Mouse (Mus musculus) CD8-positive naive resting alpha-beta T cell, adult 2 months (primary cell): Measurements from ENCODE around the gene Parp16.
"Not testable (repeated sequence)": the region's sequence is repeated elsewhere in the genome, so short reads cannot be mapped to it uniquely, and the experiment has no call there.

Source experiments
- DNase-seq, 2 experiments: peaks; one replicate each; pipeline ENCODE4 v3.0.0; 2022; ENCODE audit warnings: low read depth in 2 of 2, low spot score in 2 of 2

The Parp16 gene

GRCm38 (mm10) chr9:65239731-65240130 lies 44.6 kb downstream of the Parp16 start:
- DNase-seq, result no peak

GRCm38 (mm10) chr9:65240587-65240986 lies 45.4 kb downstream of the Parp16 start:
- no peak for DNase-seq

GRCm38 (mm10) chr9:65241973-65242372 lies 46.8 kb downstream of the Parp16 start:
- DNase-seq, result no peak

GRCm38 (mm10) chr9:65243249-65243648 lies 48.1 kb downstream of the Parp16 start:
- DNase-seq, result no peak

GRCm38 (mm10) chr9:65244036-65244806 lies 49.1 kb downstream of the Parp16 start:
- no peak for DNase-seq

- no peak for DNase-seq
Measured at GRCm38 (mm10) chr9:65247502-65248376, 52.6 kb downstream of the Parp16 start.

- DNase-seq, result no peak
Measured at GRCm38 (mm10) chr9:65248377-65248690, 53.2 kb downstream of the Parp16 start.

GRCm38 (mm10) chr9:65252026-65252425 lies 56.9 kb downstream of the Parp16 start:
- DNase-seq, result no peak

- DNase-seq, result no peak
Measured at GRCm38 (mm10) chr9:65255906-65256600, 60.9 kb downstream of the Parp16 start.

- no peak for DNase-seq
Measured at GRCm38 (mm10) chr9:65257218-65257910, 62.2 kb downstream of the Parp16 start.

- no peak for DNase-seq
Measured at GRCm38 (mm10) chr9:65259366-65259765, 64.2 kb downstream of the Parp16 start.

- no peak for DNase-seq
Measured at GRCm38 (mm10) chr9:65261591-65262230, 66.6 kb downstream of the Parp16 start.

- no peak for DNase-seq
Measured at GRCm38 (mm10) chr9:65262641-65263120, 67.5 kb downstream of the Parp16 start.

- no peak for DNase-seq
Measured at GRCm38 (mm10) chr9:65264959-65265358, 69.8 kb downstream of the Parp16 start, which contains the start of gene Cilp. TSS of gene Cilp (plus strand) at chr9:65265180.

- no peak for DNase-seq
Measured at GRCm38 (mm10) chr9:65267742-65268515, 72.8 kb downstream of the Parp16 start.

- DNase-seq, result no peak
Measured at GRCm38 (mm10) chr9:65273048-65273809, 78.1 kb downstream of the Parp16 start.

GRCm38 (mm10) chr9:65273873-65274272 lies 78.7 kb downstream of the Parp16 start:
- DNase-seq, result no peak

- DNase-seq, result not testable (repeated sequence)
Measured at GRCm38 (mm10) chr9:65274851-65275250, 79.7 kb downstream of the Parp16 start.
